ENCODE assay signal across 14 mouse cellular contexts in genomic region chr10:87513052-87513451, GRCm38 (mm10). TPM values are rescaled to one million over a fixed set of nuclear protein-coding genes. Genes with fewer than 3 reads are reported as not detected.
DNase-seq lines count a peak whose midpoint lies in the region; TF ChIP-seq lines count a peak whose summit lies in the region.
"Had no signal": no experiment of that assay in that cellular context is flagged by ENCODE, and none has a peak within 500 bp of the region (broad histone marks: within the 10 kb centered on the region; RNA-seq: fewer than 3 reads in every experiment).

No protein-coding gene starts in this region.

- H3K9me3 ChIP-seq in E14TG2a.4 (ENCODE audit: low read length) = peaks cover 19% of the 10 kb centered on the region
- no peaks in the 10 kb centered on the region for H3K9me3 ChIP-seq in embryonic facial prominence, embryonic 10.5 days
- H3K9me3 ChIP-seq: forebrain, embryonic 10.5 days; heart, embryonic 15.5 days had no signal

- H3K4me3 ChIP-seq in E14TG2a.4 (replicated peaks; ENCODE audit: low read length) = no peak overlapping the region
- H3K4me3 ChIP-seq in embryonic facial prominence, embryonic 10.5 days = no peak overlapping the region
- H3K4me3 ChIP-seq: forebrain, embryonic 10.5 days; heart, embryonic 15.5 days had no signal

- H3K27me3 ChIP-seq in E14TG2a.4 (ENCODE audit: insufficient read depth, low read length) = no peaks in the 10 kb centered on the region
- H3K27me3 ChIP-seq in embryonic facial prominence, embryonic 10.5 days (replicated peaks; ENCODE audit: low read depth, poor library complexity, severe bottlenecking) = no peaks in the 10 kb centered on the region
- H3K27me3 ChIP-seq: heart, embryonic 15.5 days had no signal

- H3K4me1 ChIP-seq in E14TG2a.4 (replicated peaks; ENCODE audit: low read depth, low read length) = no peaks in the 10 kb centered on the region
- H3K4me1 ChIP-seq in embryonic facial prominence, embryonic 10.5 days = no peaks in the 10 kb centered on the region
- H3K4me1 ChIP-seq: forebrain, embryonic 10.5 days; heart, embryonic 15.5 days had no signal

- no peak overlapping the region for H3K27ac ChIP-seq in embryonic facial prominence, embryonic 10.5 days (replicated peaks)
- H3K27ac ChIP-seq: forebrain, embryonic 10.5 days; heart, embryonic 15.5 days; macrophage had no signal

- peak; percentile 11 for TF ChIP-seq CTCF in E14TG2a.4 (conservative IDR thresholded peaks at IDR 0.05; ENCODE audit: low read length)

- peak; percentile 39 for DNase-seq in kidney, adult 18-20 months
- no peak for DNase-seq in kidney, postnatal 4 days
- peak; percentile 4 for DNase-seq in A20 (ENCODE audit: low read depth, low spot score)
- peak; percentile 43 for DNase-seq in kidney, postnatal 14 days
- no peak for DNase-seq in embryonic facial prominence, embryonic 10.5 days (ENCODE audit: low spot score)
- no peak for DNase-seq in right cerebral cortex, adult 18-20 months
- DNase-seq in layer of hippocampus, adult 9-11 months = no peak
- DNase-seq: adrenal gland, adult 2 months; embryo, embryonic 11 days; gastrocnemius, postnatal 14 days had no signal

- H3K36me3 ChIP-seq in E14TG2a.4 (ENCODE audit: insufficient read depth, low read length) = no peaks in the 10 kb centered on the region
- H3K36me3 ChIP-seq in embryonic facial prominence, embryonic 10.5 days (replicated peaks) = no peaks in the 10 kb centered on the region
- H3K36me3 ChIP-seq: forebrain, embryonic 10.5 days; heart, embryonic 15.5 days had no signal

RNA-seq across cellular contexts. Expression of gene Pah, which starts 8.5 kb away (rescaled TPM):
- polyA plus RNA-seq in embryonic facial prominence, embryonic 10.5 days (2016; fragmentation: Nextera tagmentation; extraction: Ambion mirVana) = not detected in 2 replicates
- polyA plus RNA-seq: forebrain, embryonic 10.5 days; heart, embryonic 15.5 days; macrophage had no signal

RNA-seq across cellular contexts. Expression of gene Ascl1, which starts 19.6 kb away (rescaled TPM):
- polyA plus RNA-seq in embryonic facial prominence, embryonic 10.5 days (2016; fragmentation: Nextera tagmentation; extraction: Ambion mirVana) = 4.8 and 5.7 TPM in 2 replicates
- polyA plus RNA-seq: macrophage had no signal

Comparison
In these comparisons a context has a peak if more than half of its experiments do, and no peak if none do; other contexts are left out.
1. DNase-seq: peak in kidney, adult 18-20 months (single experiment), A20 (single experiment) and kidney, postnatal 14 days (single experiment); none in kidney, postnatal 4 days (0 of 2), embryonic facial prominence, embryonic 10.5 days (single experiment), right cerebral cortex, adult 18-20 months (single experiment) and layer of hippocampus, adult 9-11 months (single experiment).